Mouse (Mus musculus) activated CD4-positive, CD25-positive, alpha-beta regulatory T cell (primary cell): ENCODE data around the gene Rasa3. TPM values are rescaled to one million over a fixed set of nuclear protein-coding genes. Genes with fewer than 3 reads are reported as not detected.

Experiments
- polyA plus RNA-seq, 2 experiments: library from polyadenylated mRNA; unstranded; fragments of 100-300 nt; shearing (Covaris generic); gene quantifications; one replicate each; pipeline ENCODE4 v1.2.1; 2017

Gene Rasa3
- polyA plus RNA-seq: 100 to 1,000 TPM; 173 to 206 TPM

GRCm38 (mm10) chr8:13677413-13677883 is at the start of gene Rasa3:
Gene Rasa3 (minus strand): TSS chr8:13677603.

GRCm38 (mm10) chr8:13705668-13706067 is 28.3 kb upstream of the Rasa3 start, which contains the start of gene Cfap97d2:
Gene Cfap97d2 (plus strand): TSS chr8:13705889.

GRCm38 (mm10) chr8:13562118-13562517 is 115.3 kb downstream of the Rasa3 start, which contains the start of gene 1700029H14Rik:
Gene 1700029H14Rik (minus strand): TSS chr8:13562461.

Other genes starting within 250 kb of the Rasa3 start
- gene Tmem255b, start 242.4 kb downstream of the Rasa3 start, polyA plus RNA-seq: not detected
- gene Gas6, start 183.1 kb downstream of the Rasa3 start, polyA plus RNA-seq: under 1 TPM; 0.14 to 0.43 TPM
- gene 1700029H14Rik, start 115.1 kb downstream of the Rasa3 start, polyA plus RNA-seq: under 1 TPM in 1 of 2 experiments, not detected in 1; 0.15 TPM
- gene Cfap97d2, start 28.3 kb upstream of the Rasa3 start, polyA plus RNA-seq: under 1 TPM in 1 of 2 experiments, not detected in 1; 0.25 TPM
- 10 to 100 TPM; 47.6 to 73.3 TPM for gene Cdc16, start 80.1 kb upstream of the Rasa3 start, polyA plus RNA-seq
- gene Upf3a, start 108.0 kb upstream of the Rasa3 start, polyA plus RNA-seq: 10 to 100 TPM; 43.7 to 47.9 TPM
- under 1 TPM in 1 of 2 experiments, not detected in 1; 0.07 TPM for gene AF366264, start 160.8 kb upstream of the Rasa3 start, polyA plus RNA-seq
- gene Champ1, start 192.0 kb upstream of the Rasa3 start, polyA plus RNA-seq: 10 to 100 TPM; 27.2 to 30.6 TPM
- 1 to 10 TPM in 1 of 2 experiments, under 1 TPM in 1; 0.37 to 1.6 TPM for gene Coprs, start 212.7 kb upstream of the Rasa3 start, polyA plus RNA-seq